Comparison of ENCODE assay signal across 8 mouse cellular contexts in the genomic region with DNA sequence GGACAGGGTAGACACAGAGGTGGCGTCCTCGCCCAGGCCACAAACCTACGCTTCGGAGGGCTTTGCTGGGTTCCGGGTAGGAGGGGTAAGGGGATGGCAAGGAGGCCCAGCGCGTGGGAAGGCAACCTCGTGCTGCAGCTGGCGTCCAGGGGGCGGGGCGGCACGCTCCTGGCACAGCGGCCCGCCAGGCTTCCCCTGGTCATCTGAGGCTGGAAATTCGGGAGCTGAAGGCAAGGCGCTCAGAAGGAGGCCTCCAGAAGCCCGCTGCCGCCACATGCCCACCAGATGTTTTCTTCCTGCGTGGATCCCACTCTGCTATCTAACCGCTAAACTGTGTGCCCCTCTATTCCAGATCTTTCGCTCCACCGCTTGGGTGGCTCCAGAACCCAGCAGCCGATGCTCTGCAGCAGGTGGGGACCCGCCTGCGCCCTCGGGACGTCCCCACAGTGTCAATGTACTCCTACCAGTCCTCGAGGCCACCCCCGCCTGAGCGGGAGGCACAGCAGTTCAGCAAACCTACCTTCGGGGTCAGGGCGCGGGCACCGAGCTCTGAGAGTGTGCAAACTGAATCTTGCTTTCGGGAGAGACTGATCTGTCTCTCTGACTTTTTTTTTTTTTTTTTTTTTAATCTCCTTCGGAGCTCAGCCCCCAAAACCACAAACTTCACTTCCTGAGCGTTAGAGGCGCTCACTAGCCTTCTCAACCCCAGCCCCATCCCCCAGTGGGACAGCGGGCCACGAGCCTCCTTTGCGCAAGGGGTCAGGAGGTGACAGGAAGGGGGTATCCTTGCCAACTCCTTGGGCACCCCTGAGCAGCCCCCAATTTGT. TPM values are rescaled to one million over a fixed set of nuclear protein-coding genes. Genes with fewer than 3 reads are reported as not detected.
A peak's percentile ranks its signal among the peaks of the same experiment; 100 is the strongest.
DNase-seq lines count a peak whose midpoint lies in the region; ATAC-seq and TF ChIP-seq lines count a peak whose summit lies in the region.

A gene (minus strand): TSS at position 602 of the 827 bp plus-strand sequence.

- peak within 1 kb of the TSS; percentile 41 for H3K4me3 ChIP-seq in forebrain, embryonic 10.5 days
- H3K4me3 ChIP-seq in intestine, embryonic 14.5 days (ENCODE audit: low read depth, low read length) = peak within 1 kb of the TSS; percentile 27
- H3K4me3 ChIP-seq in spleen, adult 2 months (ENCODE audit: extremely low read depth, insufficient read depth, insufficient read length) = peak within 1 kb of the TSS; percentile 69

- peak; percentile 4 for DNase-seq in urinary bladder, postnatal 25 days (ENCODE audit: low spot score)
- no peak for DNase-seq in urinary bladder, postnatal 10 days (ENCODE audit: low spot score)
- DNase-seq in forebrain, embryonic 10.5 days (ENCODE audit: extremely low spot score, low spot score) = peak; percentile 43
- peak; percentile 69 for DNase-seq in intestine, embryonic 14.5 days (ENCODE audit: low spot score)
- peak; percentile 46 to 62 for DNase-seq in lung, postnatal 4 days
- DNase-seq in spleen, adult 2 months (ENCODE audit: low read depth in 1 of 2, low spot score in 2 of 2) = peak; percentile 49 to 61
- DNase-seq in right cerebral cortex, adult 2 months (ENCODE audit: low spot score in 2 of 2) = no peak

- TF ChIP-seq CTCF in spleen, adult 2 months (IDR thresholded peaks at IDR 0.05; ENCODE audit: extremely low read depth, insufficient read depth, insufficient read length, insufficient replicate concordance) = no peak

- WGBS in forebrain, embryonic 10.5 days = under 1% methylated on average over 41 of the region's 41 CpGs
- under 1% methylated on average over 41 of the region's 41 CpGs for WGBS in intestine, embryonic 14.5 days
- 1% methylated on average over 41 of the region's 41 CpGs for WGBS in spleen, adult 2 months

- no peak for ATAC-seq in intestine, embryonic 14.5 days (replicated peaks; ENCODE audit: low FRiP score, low TSS enrichment, low read depth)
- no peak for ATAC-seq in cerebellum, adult (ENCODE audit: insufficient number of reproducible peaks, low FRiP score, low TSS enrichment)

- peaks cover 55% of the 10 kb centered on the region for H3K4me1 ChIP-seq in forebrain, embryonic 10.5 days
- peaks cover 38% of the 10 kb centered on the region for H3K4me1 ChIP-seq in intestine, embryonic 14.5 days (replicated peaks; ENCODE audit: control insufficient read depth, insufficient read depth, low read length)
- H3K4me1 ChIP-seq in spleen, adult 2 months (ENCODE audit: control insufficient read depth, insufficient read depth, insufficient read length) = peaks cover 13% of the 10 kb centered on the region

- no peak; the same call in 1 of the 2 replicates for TF ChIP-seq POLR2A in spleen, adult 2 months (IDR thresholded peaks at IDR 0.05; ENCODE audit: low read depth, low read length)

- H3K4me2 ChIP-seq in intestine, embryonic 14.5 days (ENCODE audit: low read length) = peak within 1 kb of the TSS; percentile 47

- H3K27ac ChIP-seq in forebrain, embryonic 10.5 days = no peak within 1 kb of the TSS
- no peak within 1 kb of the TSS for H3K27ac ChIP-seq in intestine, embryonic 14.5 days (ENCODE audit: low read depth)
- peak within 1 kb of the TSS; percentile 75 for H3K27ac ChIP-seq in spleen, adult 2 months (ENCODE audit: insufficient read depth, low read length)

- no peaks in the 10 kb centered on the region for H3K9me3 ChIP-seq in forebrain, embryonic 10.5 days
- no peaks in the 10 kb centered on the region for H3K9me3 ChIP-seq in intestine, embryonic 14.5 days (ENCODE audit: control insufficient read depth, low read length)

- peaks cover 100% of the 10 kb centered on the region for H3K27me3 ChIP-seq in forebrain, embryonic 10.5 days (ENCODE audit: poor library complexity, severe bottlenecking)
- peaks cover 97% of the 10 kb centered on the region for H3K27me3 ChIP-seq in intestine, embryonic 14.5 days (replicated peaks; ENCODE audit: control insufficient read depth, insufficient read depth, low read length)
- H3K27me3 ChIP-seq in spleen, adult 2 months (ENCODE audit: control insufficient read depth, insufficient read depth, low read length) = no peaks in the 10 kb centered on the region

- no peak within 1 kb of the TSS for H3K9ac ChIP-seq in intestine, embryonic 14.5 days (ENCODE audit: low read length)

- H3K36me3 ChIP-seq in forebrain, embryonic 10.5 days (replicated peaks) = no peaks in the 10 kb centered on the region
- no peaks in the 10 kb centered on the region for H3K36me3 ChIP-seq in intestine, embryonic 14.5 days (ENCODE audit: control insufficient read depth, insufficient read depth, low read length)
- no peaks in the 10 kb centered on the region for H3K36me3 ChIP-seq in spleen, adult 2 months (ENCODE audit: control insufficient read depth, insufficient read depth, low read length)

RNA-seq across cellular contexts. Expression of the gene that starts here (rescaled TPM):
- not detected in 2 replicates for polyA plus RNA-seq in forebrain, embryonic 10.5 days (2016; fragmentation: Nextera tagmentation; extraction: Ambion mirVana)
- polyA plus RNA-seq in intestine, embryonic 14.5 days (2014; fragmentation: Nextera tagmentation; extraction: Ambion mirVana) = 0.69 and 1.4 TPM in 2 replicates
- polyA plus RNA-seq in spleen, adult 2 months (2012; rRNA removed) = 10.6 and 18.3 TPM in 2 replicates

Comparison
In these comparisons a context has a peak if more than half of its experiments do, and no peak if none do; other contexts are left out.
1. DNase-seq: peak in urinary bladder, postnatal 25 days (single experiment), intestine, embryonic 14.5 days (single experiment), lung, postnatal 4 days (2 of 2) and spleen, adult 2 months (2 of 2); none in urinary bladder, postnatal 10 days (single experiment) and right cerebral cortex, adult 2 months (0 of 2).
2. Peak in DNase-seq and H3K4me3 ChIP-seq in forebrain, embryonic 10.5 days; RNA of the gene not detected or under 1 TPM.
3. Peak in every context shown above with its lines, with median percentiles within 50 percentile points of each other: H3K4me3 ChIP-seq.